Mouse (Mus musculus): ENCODE measurements around the gene Med29. TPM values are rescaled to one million over a fixed set of nuclear protein-coding genes. Genes with fewer than 3 reads are reported as not detected.

The Med29 gene
- polyA plus RNA-seq, 1 experiment from 2014 or later = 45.4 TPM

DNA sequence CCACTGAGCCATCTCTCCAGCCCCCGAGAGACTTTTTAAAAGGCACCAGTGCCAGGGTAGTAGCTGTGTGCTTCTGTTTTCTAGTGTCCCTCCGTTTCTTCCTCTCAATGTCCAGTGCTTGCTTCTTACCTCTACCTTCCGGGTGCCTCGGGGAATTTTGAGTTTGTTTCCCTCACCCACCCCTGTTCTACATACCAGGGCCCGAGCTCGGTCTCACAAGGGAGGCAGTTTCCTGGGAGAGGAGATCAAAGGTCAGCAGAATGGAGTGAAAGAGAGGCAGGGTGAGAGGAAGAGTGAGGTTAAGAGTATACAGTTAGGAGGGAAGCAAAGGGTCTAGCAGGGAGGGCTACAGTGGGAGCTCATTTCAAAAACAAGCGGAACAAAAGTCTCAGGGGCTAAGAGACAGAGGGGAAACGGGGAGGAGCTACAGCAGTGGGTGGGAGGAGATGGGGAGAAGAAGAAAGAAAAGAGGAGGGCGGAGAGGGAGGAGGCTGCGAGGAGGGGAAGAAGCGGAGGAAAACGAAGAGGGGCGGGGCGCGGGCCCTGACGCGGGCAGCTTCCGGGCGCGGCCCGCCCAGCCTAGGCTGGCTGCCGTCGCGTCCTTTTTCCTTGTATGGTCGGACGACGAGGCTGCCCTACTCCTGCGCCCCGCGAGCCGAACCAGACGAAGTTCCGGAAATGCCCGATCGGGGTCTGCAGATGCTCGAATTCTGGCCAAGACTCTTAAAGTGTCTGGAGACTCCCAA is 17.2 kb downstream of the Med29 start:
- H3K9ac ChIP-seq (replicated peaks) = peak overlapping the region; percentile 62
- 1% methylated on average over 36 of the region's 36 CpGs for WGBS
- H3K9me3 ChIP-seq = no peaks in the 10 kb centered on the region
- peak overlapping the region; percentile 78 for H3K4me2 ChIP-seq
- peak; percentile 43 for ATAC-seq (ENCODE audit: insufficient number of reproducible peaks, insufficient read depth, low FRiP score, low TSS enrichment, low read depth)
- peak overlapping the region; percentile 99 for H3K27ac ChIP-seq
- H3K36me3 ChIP-seq = peaks cover 9% of the 10 kb centered on the region
- H3K4me1 ChIP-seq (replicated peaks) = peaks cover 55% of the 10 kb centered on the region
- H3K27me3 ChIP-seq = no peaks in the 10 kb centered on the region
- peak overlapping the region; percentile 41 for H3K4me3 ChIP-seq (replicated peaks)

DNA sequence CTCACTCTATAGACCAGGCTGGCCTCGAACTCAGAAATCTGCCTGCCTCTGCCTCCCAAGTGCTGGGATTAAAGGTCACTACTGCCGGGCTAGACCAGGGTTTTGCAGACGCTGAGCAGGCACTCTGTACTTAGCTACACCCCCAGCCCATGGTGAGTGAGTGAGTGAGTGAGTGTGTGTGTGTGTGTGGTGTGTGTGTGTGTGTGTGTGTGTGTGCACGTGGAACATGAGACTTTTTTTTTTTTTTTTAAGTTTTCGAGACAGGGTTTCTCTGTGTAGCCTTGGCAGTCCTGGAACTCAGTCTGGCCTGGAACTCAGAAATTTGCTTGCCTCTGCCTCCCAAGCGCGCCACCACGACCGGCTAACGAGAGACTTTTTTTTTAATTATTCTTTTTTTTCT is 17.9 kb downstream of the Med29 start:
- Histone ChIP-seq H3K9ac (replicated peaks) (no peak overlapping the region), H3K4me2 (peak overlapping the region; percentile 78; the same call in 1 of the 2 replicates), H3K27me3 (no peaks in the 10 kb centered on the region), H3K4me1 (replicated peaks) (peaks cover 59% of the 10 kb centered on the region), H3K36me3 (peaks cover 16% of the 10 kb centered on the region), H3K27ac (peak overlapping the region; percentile 99), H3K9me3 (no peaks in the 10 kb centered on the region), H3K4me3 (replicated peaks) (no peak overlapping the region)
- ATAC-seq (ENCODE audit: insufficient number of reproducible peaks, insufficient read depth, low FRiP score, low TSS enrichment, low read depth) = no peak
- 73% methylated on average over 10 of the region's 10 CpGs for WGBS

DNA sequence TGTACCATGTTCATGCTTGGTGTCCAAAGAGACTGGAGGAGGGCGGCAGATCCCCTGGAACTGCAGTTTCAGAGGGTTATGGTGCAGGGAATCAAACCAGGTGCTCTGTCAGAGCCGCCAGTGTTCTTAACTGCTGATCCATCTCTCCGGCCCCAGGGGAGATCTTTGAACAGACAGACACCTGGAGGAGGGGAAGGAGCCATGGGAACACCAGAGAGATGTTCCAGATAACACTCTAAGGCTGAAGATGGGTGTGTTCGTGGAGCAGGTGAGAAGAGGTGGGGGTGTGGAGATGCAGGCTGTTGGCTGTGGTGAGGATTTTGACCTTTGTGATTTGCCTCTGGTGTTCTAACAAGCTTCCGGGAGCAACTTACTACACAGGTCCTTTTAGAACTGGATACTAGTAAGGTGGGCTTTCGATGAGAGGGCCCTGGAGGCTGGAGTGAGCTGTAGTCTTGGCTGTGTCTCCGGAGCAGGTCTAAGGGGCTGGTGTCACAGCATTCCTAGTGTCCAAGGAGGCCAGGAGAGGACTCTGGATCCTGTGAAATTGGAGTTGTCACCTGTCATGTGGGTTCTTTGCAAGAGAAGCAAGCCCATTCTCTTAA is 18.5 kb downstream of the Med29 start:
- 81% methylated on average over 7 of the region's 7 CpGs for WGBS
- Histone ChIP-seq H3K9ac (replicated peaks) (no peak overlapping the region), H3K4me3 (replicated peaks) (0 out of 2 replicates have a peak overlapping the region, but pooled peaks have one; percentile 3), H3K27ac (peak overlapping the region; percentile 99), H3K36me3 (peaks cover 23% of the 10 kb centered on the region), H3K9me3 (no peaks in the 10 kb centered on the region), H3K27me3 (no peaks in the 10 kb centered on the region), H3K4me1 (replicated peaks) (peaks cover 57% of the 10 kb centered on the region), H3K4me2 (peak overlapping the region; percentile 10; the same call in 1 of the 2 replicates)
- ATAC-seq (ENCODE audit: insufficient number of reproducible peaks, insufficient read depth, low FRiP score, low TSS enrichment, low read depth) = no peak

DNA sequence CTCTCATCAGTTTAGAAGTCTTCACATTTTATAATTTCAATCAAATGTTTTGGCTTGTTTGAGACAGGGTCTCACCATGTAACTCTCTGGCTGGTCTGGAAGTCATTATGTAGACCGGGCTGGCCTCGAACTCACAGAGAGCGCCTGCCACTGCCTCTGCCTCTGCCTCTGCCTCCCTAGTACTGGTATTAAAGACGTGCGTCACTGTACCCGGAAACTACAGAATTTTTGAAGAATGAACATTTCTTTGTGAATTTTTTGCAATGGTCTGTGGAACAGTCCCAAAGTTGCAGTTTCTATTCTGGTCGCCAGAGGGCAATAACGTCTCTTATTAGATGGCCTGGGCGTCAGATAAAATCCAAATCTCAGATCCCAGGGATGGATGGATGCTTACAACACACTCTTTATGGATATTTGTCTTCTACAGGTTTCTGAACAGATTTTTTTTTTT is 19.4 kb downstream of the Med29 start:
- under 1% methylated on average over 9 of the region's 9 CpGs for WGBS
- H3K27ac ChIP-seq = peak overlapping the region; percentile 85
- H3K4me1 ChIP-seq (replicated peaks) = peaks cover 50% of the 10 kb centered on the region
- peaks cover 31% of the 10 kb centered on the region for H3K36me3 ChIP-seq
- H3K4me3 ChIP-seq (replicated peaks) = peak overlapping the region; percentile 84
- peak overlapping the region; percentile 52 for H3K4me2 ChIP-seq
- ATAC-seq (ENCODE audit: insufficient number of reproducible peaks, insufficient read depth, low FRiP score, low TSS enrichment, low read depth) = peak; percentile 1; the same call in 1 of the 2 replicates
- H3K27me3 ChIP-seq = no peaks in the 10 kb centered on the region
- H3K9me3 ChIP-seq = no peaks in the 10 kb centered on the region
- H3K9ac ChIP-seq (replicated peaks) = 0 out of 2 replicates have a peak overlapping the region, but pooled peaks have one; percentile 28

DNA sequence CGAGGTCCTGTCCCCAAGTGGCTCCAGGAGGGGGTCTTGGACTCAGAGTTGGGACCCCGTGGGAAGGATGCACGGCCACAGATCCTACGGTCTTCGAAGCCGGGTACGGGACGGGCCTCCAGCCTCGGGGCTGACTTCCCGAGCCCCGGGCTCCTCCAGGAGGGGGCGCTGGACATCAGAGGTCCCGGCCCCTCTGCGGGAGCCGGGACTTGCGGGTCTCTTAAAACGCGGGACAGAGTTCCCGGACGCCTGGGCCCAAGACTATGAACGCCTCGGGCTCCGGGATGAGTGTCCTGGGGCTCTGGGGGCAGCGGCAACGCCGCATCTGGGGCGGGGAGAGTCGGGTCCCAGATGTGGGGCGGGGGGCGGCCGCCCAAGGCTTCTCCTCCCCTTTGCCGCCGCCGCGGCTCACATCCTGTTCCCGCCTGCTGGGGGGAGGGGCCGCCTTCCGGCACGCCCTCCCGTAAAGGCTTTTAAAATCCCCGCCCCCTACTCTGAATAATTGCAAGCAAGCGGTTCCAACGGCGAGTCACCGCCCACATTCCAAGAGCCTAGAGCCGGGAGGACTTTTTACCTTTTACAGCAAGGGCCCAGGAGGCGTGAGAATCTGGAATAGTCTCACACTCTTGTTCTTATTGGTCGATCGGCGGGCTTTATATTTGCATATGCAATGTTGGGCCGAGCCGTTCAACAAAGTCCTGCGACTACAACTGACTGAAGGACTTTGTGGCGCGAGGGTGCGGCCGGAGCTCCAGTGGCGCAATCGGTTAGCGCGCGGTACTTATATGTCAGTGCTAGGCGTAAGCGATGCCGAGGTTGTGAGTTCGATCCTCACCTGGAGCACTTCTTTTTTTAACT is 20.0 kb downstream of the Med29 start, which contains the start of gene Plekhg2:
Gene Plekhg2 (minus strand): TSS at position 349 of the 858 bp plus-strand sequence.
- H3K4me1 ChIP-seq (replicated peaks) = peaks cover 43% of the 10 kb centered on the region
- peaks cover 32% of the 10 kb centered on the region for H3K36me3 ChIP-seq
- WGBS = under 1% methylated on average over 59 of the region's 66 CpGs
- peak within 1 kb of the TSS; percentile 91 for H3K9ac ChIP-seq (replicated peaks)
- peak within 1 kb of the TSS; percentile 95 for H3K27ac ChIP-seq
- H3K4me2 ChIP-seq = peak within 1 kb of the TSS; percentile 98
- H3K4me3 ChIP-seq (replicated peaks) = peak within 1 kb of the TSS; percentile 84
- no peaks in the 10 kb centered on the region for H3K9me3 ChIP-seq
- no peaks in the 10 kb centered on the region for H3K27me3 ChIP-seq
- peak; percentile 91 for ATAC-seq (ENCODE audit: insufficient number of reproducible peaks, insufficient read depth, low FRiP score, low TSS enrichment, low read depth)

DNA sequence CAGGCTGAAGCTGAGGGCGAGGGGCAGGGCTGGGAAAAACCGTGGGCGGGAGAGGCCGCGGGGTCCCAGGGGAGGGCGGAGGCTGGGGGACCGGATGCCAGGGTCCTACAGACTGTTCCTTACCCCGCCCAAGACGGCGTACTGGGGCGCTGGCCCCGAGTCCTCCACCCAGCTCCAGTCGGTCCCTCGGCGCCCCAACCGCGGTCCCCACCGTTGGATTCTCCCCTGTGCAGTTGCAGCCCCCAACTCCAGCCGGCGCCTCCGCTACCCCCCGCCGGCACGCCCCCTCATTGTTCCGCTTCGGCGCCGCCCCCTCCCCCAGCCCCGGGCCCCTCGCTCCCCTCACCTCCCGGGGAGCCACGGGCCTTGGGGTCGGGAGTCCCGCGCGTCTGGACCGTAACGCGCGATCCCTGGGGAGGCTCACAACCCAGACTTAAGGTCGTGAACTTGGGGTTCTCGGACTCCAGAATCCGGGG is 21.0 kb downstream of the Med29 start:
- Histone ChIP-seq H3K4me3 (replicated peaks) (peak overlapping the region; percentile 84), H3K9ac (replicated peaks) (peak overlapping the region; percentile 91), H3K27ac (peak overlapping the region; percentile 95), H3K36me3 (peaks cover 39% of the 10 kb centered on the region), H3K4me2 (peak overlapping the region; percentile 98), H3K4me1 (replicated peaks) (peaks cover 35% of the 10 kb centered on the region), H3K27me3 (no peaks in the 10 kb centered on the region), H3K9me3 (no peaks in the 10 kb centered on the region)
- peak; percentile 4; the same call in 1 of the 2 replicates for ATAC-seq (ENCODE audit: insufficient number of reproducible peaks, insufficient read depth, low FRiP score, low TSS enrichment, low read depth)
- 0% methylated on average over 43 of the region's 43 CpGs for whole genome bisulfite sequencing

DNA sequence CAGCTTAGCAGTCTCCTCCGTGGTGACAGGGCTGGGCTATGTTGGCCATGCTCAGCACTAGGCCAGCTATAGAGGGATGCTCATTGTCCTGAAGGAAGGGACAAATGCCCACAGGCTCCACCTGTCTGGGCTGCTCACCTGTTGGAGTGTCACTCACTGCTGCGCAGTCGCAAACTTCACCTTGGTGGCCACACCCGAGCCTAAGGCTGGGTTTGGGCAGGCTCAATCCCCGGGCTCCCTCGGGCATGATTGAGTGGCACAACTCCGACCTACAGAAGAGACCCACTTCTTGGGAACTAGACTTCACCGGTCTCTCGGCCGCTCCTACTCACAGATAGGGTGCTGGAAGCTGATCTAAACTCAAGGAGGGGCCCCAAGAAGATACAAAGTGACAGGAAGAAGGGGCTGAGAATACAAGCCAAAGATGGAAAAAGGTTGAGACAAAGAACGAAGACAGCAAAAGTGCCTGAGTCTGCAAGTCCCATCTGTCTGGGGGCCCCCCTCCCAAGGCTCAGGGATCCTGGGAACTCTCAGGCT is 21.5 kb downstream of the Med29 start:
- ATAC-seq (ENCODE audit: insufficient number of reproducible peaks, insufficient read depth, low FRiP score, low TSS enrichment, low read depth) = no peak
- Histone ChIP-seq H3K4me3 (replicated peaks) (peak overlapping the region; percentile 84), H3K27me3 (no peaks in the 10 kb centered on the region), H3K9me3 (no peaks in the 10 kb centered on the region), H3K36me3 (peaks cover 44% of the 10 kb centered on the region), H3K4me2 (peak overlapping the region; percentile 98), H3K4me1 (replicated peaks) (peaks cover 29% of the 10 kb centered on the region), H3K9ac (replicated peaks) (peak overlapping the region; percentile 91), H3K27ac (peak overlapping the region; percentile 95)
- WGBS = 8% methylated on average over 11 of the region's 11 CpGs

DNA sequence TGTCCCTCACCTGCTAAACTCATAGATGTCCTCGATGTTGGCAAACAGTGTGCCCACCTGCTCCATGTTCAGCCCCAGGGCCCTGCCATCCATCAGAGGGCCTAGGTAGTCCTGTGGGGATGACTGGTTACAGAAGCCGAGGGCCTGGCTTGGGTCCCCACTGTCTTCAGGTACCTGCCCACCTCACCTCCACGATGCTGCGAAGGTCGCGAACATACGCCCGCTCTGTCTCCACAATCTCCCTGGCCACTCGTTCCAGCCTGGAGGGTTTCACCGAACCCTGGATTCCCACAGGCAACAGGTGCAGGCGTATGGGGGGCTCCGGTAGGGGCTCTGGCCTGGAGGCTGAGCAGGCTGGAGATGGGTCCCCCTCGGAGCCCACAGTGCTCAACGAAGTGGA is 22.5 kb downstream of the Med29 start:
- Histone ChIP-seq H3K27me3 (no peaks in the 10 kb centered on the region), H3K27ac (no peak overlapping the region), H3K9me3 (no peaks in the 10 kb centered on the region), H3K4me2 (peak overlapping the region; percentile 98), H3K36me3 (peaks cover 54% of the 10 kb centered on the region), H3K4me3 (replicated peaks) (peak overlapping the region; percentile 84), H3K4me1 (replicated peaks) (peaks cover 27% of the 10 kb centered on the region), H3K9ac (replicated peaks) (peak overlapping the region; percentile 91)
- no peak for ATAC-seq (ENCODE audit: insufficient number of reproducible peaks, insufficient read depth, low FRiP score, low TSS enrichment, low read depth)
- 94% methylated on average over 14 of the region's 14 CpGs for WGBS

DNA sequence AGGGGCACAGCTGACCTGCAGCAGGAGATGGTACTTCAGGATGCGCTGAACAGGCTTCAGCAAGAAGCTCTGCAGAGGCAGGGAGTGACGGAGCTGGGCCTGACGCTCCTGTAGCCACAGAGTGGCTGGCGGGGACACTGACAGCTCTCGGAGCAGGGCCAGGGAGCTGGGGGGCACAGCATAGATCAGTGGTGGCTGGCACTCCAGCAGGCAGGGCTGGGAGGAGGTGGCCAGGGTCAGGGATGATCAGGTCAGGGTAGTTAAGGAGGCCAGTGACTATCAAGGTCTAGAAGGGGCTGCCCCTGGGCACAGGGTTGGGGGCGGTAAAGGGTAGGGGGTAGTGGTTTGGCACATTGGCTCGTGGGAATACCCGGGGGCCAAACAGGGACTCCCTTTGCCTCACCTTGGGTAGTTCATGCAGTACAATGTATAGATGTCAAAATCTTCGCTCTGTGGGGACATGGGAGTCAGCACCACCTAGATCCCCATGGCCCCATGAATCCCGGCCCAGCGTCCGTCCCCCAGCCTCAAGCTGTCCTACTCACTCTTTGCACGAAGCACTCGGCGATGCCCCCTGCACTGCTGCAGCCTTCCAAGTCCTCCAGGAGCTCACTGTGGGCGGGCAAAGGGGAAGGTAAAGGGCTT is 24.1 kb downstream of the Med29 start:
- Histone ChIP-seq H3K36me3 (peaks cover 70% of the 10 kb centered on the region), H3K4me3 (replicated peaks) (no peak overlapping the region), H3K4me1 (replicated peaks) (peaks cover 19% of the 10 kb centered on the region), H3K9ac (replicated peaks) (no peak overlapping the region), H3K4me2 (no peak overlapping the region), H3K9me3 (no peaks in the 10 kb centered on the region), H3K27ac (no peak overlapping the region), H3K27me3 (no peaks in the 10 kb centered on the region)
- ATAC-seq (ENCODE audit: insufficient number of reproducible peaks, insufficient read depth, low FRiP score, low TSS enrichment, low read depth) = no peak
- WGBS = 96% methylated on average over 16 of the region's 16 CpGs

DNA sequence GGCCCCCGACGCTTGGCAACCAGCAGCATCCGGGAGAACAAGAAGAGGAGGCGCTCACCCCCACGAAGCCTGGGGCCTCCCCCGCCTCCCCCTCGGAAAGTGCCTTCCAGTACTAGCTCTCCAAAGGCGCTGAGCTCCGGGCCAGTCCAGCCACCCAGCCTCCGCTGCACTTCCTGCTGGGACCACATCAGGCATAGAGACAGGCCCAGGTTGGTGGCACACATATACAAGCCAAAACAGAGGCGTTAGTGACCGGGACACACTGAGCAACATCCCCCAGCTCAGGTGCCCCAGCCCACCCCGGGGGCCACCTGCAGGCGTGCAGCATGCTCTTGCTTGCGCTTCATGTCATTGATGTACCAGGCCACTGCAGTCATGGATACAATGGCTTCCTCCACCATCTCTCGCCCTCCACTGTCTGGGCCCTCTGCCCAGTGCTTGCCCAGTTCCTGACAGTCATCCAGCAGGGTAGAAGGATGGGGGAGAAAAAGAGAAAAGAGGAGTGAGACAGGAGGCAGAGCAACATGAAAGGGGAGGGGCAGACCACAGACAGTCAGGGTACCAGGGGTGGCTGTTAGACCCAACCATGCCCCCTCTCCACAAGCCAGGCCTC is 24.7 kb downstream of the Med29 start:
- Histone ChIP-seq H3K4me2 (no peak overlapping the region), H3K27ac (no peak overlapping the region), H3K36me3 (peaks cover 74% of the 10 kb centered on the region), H3K4me1 (replicated peaks) (peaks cover 19% of the 10 kb centered on the region), H3K27me3 (no peaks in the 10 kb centered on the region), H3K9ac (replicated peaks) (no peak overlapping the region), H3K9me3 (no peaks in the 10 kb centered on the region), H3K4me3 (replicated peaks) (no peak overlapping the region)
- WGBS = 93% methylated on average over 16 of the region's 16 CpGs
- no peak for ATAC-seq (ENCODE audit: insufficient number of reproducible peaks, insufficient read depth, low FRiP score, low TSS enrichment, low read depth)
